Mouse (Mus musculus): ENCODE data around the gene Gm11985.
"Not testable (repeated sequence)": the region's sequence is repeated elsewhere in the genome, so short reads cannot be mapped to it uniquely, and the experiment has no call there.

Gm11985 gene

GRCm38 (mm10) chr11:7188469-7188868 lies at the start of gene Gm11985:
TSS of gene Gm11985 (minus strand) at chr11:7188569.
- CTCF ChIA-PET = no interaction called here

GRCm38 (mm10) chr11:7237712-7238111 lies 49.3 kb upstream of the Gm11985 start:
- CTCF ChIA-PET = no interaction called here

GRCm38 (mm10) chr11:7236751-7237150 lies 48.4 kb upstream of the Gm11985 start:
- CTCF ChIA-PET = no interaction called here

- CTCF ChIA-PET = no interaction called here
Observed at GRCm38 (mm10) chr11:7234981-7235609, 46.7 kb upstream of the Gm11985 start.

GRCm38 (mm10) chr11:7234436-7234835 lies 46.1 kb upstream of the Gm11985 start:
- CTCF ChIA-PET = no interaction called here

- CTCF ChIA-PET = no interaction called here
Observed at GRCm38 (mm10) chr11:7233333-7233732, 45.0 kb upstream of the Gm11985 start.

GRCm38 (mm10) chr11:7231958-7232357 lies 43.6 kb upstream of the Gm11985 start:
- CTCF ChIA-PET = no interaction called here

GRCm38 (mm10) chr11:7230000-7230399 lies 41.6 kb upstream of the Gm11985 start:
- CTCF ChIA-PET = interaction anchor here (0.7 kb wide), 1 partner anchor 111 kb away, joined by 3 read pairs; no protein-coding TSS in a partner anchor

GRCm38 (mm10) chr11:7228107-7228506 lies 39.7 kb upstream of the Gm11985 start:
- CTCF ChIA-PET = no interaction called here

- CTCF ChIA-PET = interaction anchor here (0.6 kb wide), 1 partner anchor 814 kb away, joined by 5 read pairs; no protein-coding TSS in a partner anchor
Observed at GRCm38 (mm10) chr11:7226810-7227550, 38.6 kb upstream of the Gm11985 start.

- CTCF ChIA-PET = no interaction called here
Observed at GRCm38 (mm10) chr11:7226200-7226599, 37.8 kb upstream of the Gm11985 start.

GRCm38 (mm10) chr11:7221826-7222225 lies 33.5 kb upstream of the Gm11985 start:
- CTCF ChIA-PET = not testable (repeated sequence)

GRCm38 (mm10) chr11:7215703-7216102 lies 27.3 kb upstream of the Gm11985 start:
- CTCF ChIA-PET = no interaction called here

- CTCF ChIA-PET = no interaction called here
Observed at GRCm38 (mm10) chr11:7214761-7215160, 26.4 kb upstream of the Gm11985 start.

- CTCF ChIA-PET = no interaction called here
Observed at GRCm38 (mm10) chr11:7214342-7214660, 25.9 kb upstream of the Gm11985 start.

- CTCF ChIA-PET = no interaction called here
Observed at GRCm38 (mm10) chr11:7213501-7214341, 25.4 kb upstream of the Gm11985 start, which contains the start of gene Igfbp3. TSS of gene Igfbp3 (minus strand) at chr11:7213923.

- CTCF ChIA-PET = no interaction called here
Observed at GRCm38 (mm10) chr11:7213161-7213500, 24.8 kb upstream of the Gm11985 start.

GRCm38 (mm10) chr11:7212126-7212798 lies 23.9 kb upstream of the Gm11985 start:
- CTCF ChIA-PET = no interaction called here

- CTCF ChIA-PET = no interaction called here
Observed at GRCm38 (mm10) chr11:7211211-7211610, 22.8 kb upstream of the Gm11985 start.

GRCm38 (mm10) chr11:7210343-7210742 lies 22.0 kb upstream of the Gm11985 start:
- CTCF ChIA-PET = no interaction called here

GRCm38 (mm10) chr11:7203846-7204245 lies 15.5 kb upstream of the Gm11985 start:
- CTCF ChIA-PET = no interaction called here

- CTCF ChIA-PET = no interaction called here
Observed at GRCm38 (mm10) chr11:7202206-7202605, 13.8 kb upstream of the Gm11985 start.
